Mouse (Mus musculus): ENCODE results near the gene Hist2h3b.
A peak's percentile ranks its signal among the peaks of the same experiment; 100 is the strongest.
"Not testable (repeated sequence)": the region's sequence is repeated elsewhere in the genome, so short reads cannot be mapped to it uniquely, and the experiment has no call there.

The Hist2h3b gene

GRCm38 (mm10) chr3:96262979-96263550 lies 5.4 kb upstream of the Hist2h3b start, which contains the start of gene Hist2h4:
Gene Hist2h4 (minus strand): TSS chr3:96263311.
- DNase-seq = peak; percentile 98

GRCm38 (mm10) chr3:96263558-96264403 lies 4.7 kb upstream of the Hist2h3b start:
- peak in 1 of 2 experiments; percentile 50 for DNase-seq

GRCm38 (mm10) chr3:96264404-96264949 lies 4.0 kb upstream of the Hist2h3b start:
- no peak for DNase-seq

GRCm38 (mm10) chr3:96266132-96266710 lies 2.2 kb upstream of the Hist2h3b start:
- no peak for DNase-seq

GRCm38 (mm10) chr3:96267541-96267940 lies 913 bp upstream of the Hist2h3b start:
- DNase-seq = no peak

- DNase-seq = peak; percentile 22 to 63
Observed at GRCm38 (mm10) chr3:96268776-96269378, 423 bp downstream of the Hist2h3b start.

- peak; percentile 89 to 93 for DNase-seq
Observed at GRCm38 (mm10) chr3:96269511-96270474, 1.3 kb downstream of the Hist2h3b start, which contains the start of gene Hist2h2bb. Gene Hist2h2bb (plus strand): TSS chr3:96269752.

- DNase-seq = no peak
Observed at GRCm38 (mm10) chr3:96273591-96274465, 5.4 kb downstream of the Hist2h3b start.

- peak; percentile 63 to 64 for DNase-seq
Observed at GRCm38 (mm10) chr3:96277428-96277799, 9.0 kb downstream of the Hist2h3b start.

GRCm38 (mm10) chr3:96277800-96278624 lies 9.6 kb downstream of the Hist2h3b start:
- peak; percentile 95 to 96 for DNase-seq

- DNase-seq = no peak
Observed at GRCm38 (mm10) chr3:96280660-96281059, 12.2 kb downstream of the Hist2h3b start.

GRCm38 (mm10) chr3:96284457-96284856 lies 16.0 kb downstream of the Hist2h3b start:
- peak; percentile 46 to 47 for DNase-seq

GRCm38 (mm10) chr3:96287334-96287733 lies 18.9 kb downstream of the Hist2h3b start:
- peak in 1 of 2 experiments; percentile 31 for DNase-seq

GRCm38 (mm10) chr3:96289201-96289600 lies 20.7 kb downstream of the Hist2h3b start:
- DNase-seq = no peak

- not testable (repeated sequence) for DNase-seq
Observed at GRCm38 (mm10) chr3:96290727-96291126, 22.3 kb downstream of the Hist2h3b start.

- DNase-seq = no peak
Observed at GRCm38 (mm10) chr3:96292641-96293040, 24.2 kb downstream of the Hist2h3b start.

- DNase-seq = no peak
Observed at GRCm38 (mm10) chr3:96293368-96293767, 24.9 kb downstream of the Hist2h3b start.

GRCm38 (mm10) chr3:96293787-96294186 lies 25.3 kb downstream of the Hist2h3b start, which contains the start of gene Fcgr1:
Gene Fcgr1 (minus strand): TSS chr3:96293969.
- DNase-seq = no peak

GRCm38 (mm10) chr3:96298360-96298759 lies 29.9 kb downstream of the Hist2h3b start:
- DNase-seq = no peak

- DNase-seq = no peak
Observed at GRCm38 (mm10) chr3:96299562-96299961, 31.1 kb downstream of the Hist2h3b start.
